Mouse (Mus musculus): ENCODE results near the gene Cenpp. TPM values are rescaled to one million over a fixed set of nuclear protein-coding genes. Genes with fewer than 3 reads are reported as not detected.

The Cenpp gene
- polyA plus RNA-seq, 2 experiments, result 9.9 to 33.0 TPM

DNA sequence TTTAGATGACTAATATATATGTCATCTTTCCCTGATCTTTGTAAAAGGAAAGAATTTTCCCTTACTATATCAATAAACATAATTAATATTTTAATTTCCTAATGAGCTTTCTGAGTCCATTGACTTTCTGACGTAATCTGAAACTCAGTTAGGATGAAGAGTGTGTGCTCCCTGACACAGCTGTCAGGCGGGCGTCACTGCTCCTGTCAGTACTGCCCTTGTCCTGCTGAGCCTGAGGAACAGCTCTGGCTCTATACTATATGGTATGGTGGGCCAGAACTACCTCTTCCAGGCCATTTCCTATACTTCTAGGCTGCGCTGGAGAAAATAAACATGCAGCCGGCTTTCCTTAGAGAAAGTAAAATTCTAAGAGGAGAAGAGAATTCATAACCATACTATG is 98.1 kb downstream of the Cenpp start:
- no peaks in the 10 kb centered on the region for H3K27me3 ChIP-seq (ENCODE audit: control insufficient read depth, insufficient read depth, low read length)
- no peaks in the 10 kb centered on the region for H3K36me3 ChIP-seq (replicated peaks; ENCODE audit: control insufficient read depth, insufficient read depth, low read depth)
- no peaks in the 10 kb centered on the region for H3K9me3 ChIP-seq (ENCODE audit: control insufficient read depth, low read length)
- DNase-seq (ENCODE audit: low read depth in 3 of 3, low spot score in 3 of 3) (no peak), ATAC-seq (ENCODE audit: insufficient read depth) (no peak)
- H3K9ac ChIP-seq (replicated peaks), result no peak overlapping the region
- 75% methylated on average over 5 of the region's 5 CpGs for WGBS (ENCODE audit: insufficient replicate concordance)
- no peaks in the 10 kb centered on the region for H3K4me1 ChIP-seq (replicated peaks; ENCODE audit: control insufficient read depth in 2 of 2, insufficient read depth in 2 of 2, low read length in 1 of 2)
- no peak overlapping the region for H3K4me3 ChIP-seq (ENCODE audit: insufficient read depth in 1 of 2, low read depth in 2 of 2, low read length in 2 of 2)
- TF ChIP-seq EP300 (IDR thresholded peaks at IDR 0.05; ENCODE audit: low read depth), result no peak
- TF ChIP-seq CTCF (IDR thresholded peaks at IDR 0.05; ENCODE audit: low read depth), result no peak
- no peak overlapping the region for H3K4me2 ChIP-seq (ENCODE audit: low read depth)
- no peak overlapping the region for H3K27ac ChIP-seq

DNA sequence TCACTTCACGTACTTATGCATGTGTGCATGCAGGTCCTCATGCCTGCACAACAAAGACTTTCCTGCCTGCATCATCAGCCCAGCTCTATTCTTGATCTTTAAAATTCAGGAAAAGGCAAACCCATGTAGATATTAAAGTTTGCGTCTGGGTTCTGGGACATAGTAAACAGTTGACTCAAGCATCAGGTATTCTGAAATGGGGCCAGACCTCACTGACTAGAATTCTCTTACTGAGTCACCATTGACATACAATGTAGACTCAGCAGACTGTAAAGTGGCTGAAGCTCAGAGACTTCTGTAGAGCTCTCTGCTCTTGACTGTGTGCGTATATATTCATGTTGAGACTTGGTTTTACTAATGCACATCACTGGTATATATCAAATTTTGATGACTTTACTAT is 103.0 kb downstream of the Cenpp start:
- Histone ChIP-seq H3K27ac (no peak overlapping the region), H3K4me1 (replicated peaks; ENCODE audit: control insufficient read depth in 2 of 2, insufficient read depth in 2 of 2, low read length in 1 of 2) (no peaks in the 10 kb centered on the region), H3K4me2 (ENCODE audit: low read depth) (no peak overlapping the region), H3K9me3 (ENCODE audit: control insufficient read depth, low read length) (no peaks in the 10 kb centered on the region), H3K27me3 (ENCODE audit: control insufficient read depth, insufficient read depth, low read length) (no peaks in the 10 kb centered on the region), H3K9ac (replicated peaks) (no peak overlapping the region), H3K4me3 (ENCODE audit: insufficient read depth in 1 of 2, low read depth in 2 of 2, low read length in 2 of 2) (no peak overlapping the region), H3K36me3 (replicated peaks; ENCODE audit: control insufficient read depth, insufficient read depth, low read depth) (no peaks in the 10 kb centered on the region)
- DNase-seq (ENCODE audit: low read depth in 3 of 3, low spot score in 3 of 3) (no peak), ATAC-seq (ENCODE audit: insufficient read depth) (no peak)
- no peak for TF ChIP-seq CTCF (IDR thresholded peaks at IDR 0.05; ENCODE audit: low read depth)
- no peak for TF ChIP-seq EP300 (IDR thresholded peaks at IDR 0.05; ENCODE audit: low read depth)
- WGBS (ENCODE audit: insufficient replicate concordance), result 84% methylated on average over 3 of the region's 3 CpGs

- TF ChIP-seq CTCF (IDR thresholded peaks at IDR 0.05; ENCODE audit: low read depth), result no peak
- no peak for TF ChIP-seq EP300 (IDR thresholded peaks at IDR 0.05; ENCODE audit: low read depth)
- H3K9ac ChIP-seq (replicated peaks), result no peak overlapping the region
- no peaks in the 10 kb centered on the region for H3K4me1 ChIP-seq (replicated peaks; ENCODE audit: control insufficient read depth in 2 of 2, insufficient read depth in 2 of 2, low read length in 1 of 2)
- no peaks in the 10 kb centered on the region for H3K27me3 ChIP-seq (ENCODE audit: control insufficient read depth, insufficient read depth, low read length)
- no peak overlapping the region for H3K4me3 ChIP-seq (ENCODE audit: insufficient read depth in 1 of 2, low read depth in 2 of 2, low read length in 2 of 2)
- H3K27ac ChIP-seq, result no peak overlapping the region
- ATAC-seq (ENCODE audit: insufficient read depth), result no peak
- H3K9me3 ChIP-seq (ENCODE audit: control insufficient read depth, low read length), result no peaks in the 10 kb centered on the region
- 29% methylated on average over 1 of the region's 1 CpGs for WGBS (ENCODE audit: insufficient replicate concordance)
- H3K4me2 ChIP-seq (ENCODE audit: low read depth), result no peak overlapping the region
- DNase-seq (ENCODE audit: low read depth in 3 of 3, low spot score in 3 of 3), result no peak
- no peaks in the 10 kb centered on the region for H3K36me3 ChIP-seq (replicated peaks; ENCODE audit: control insufficient read depth, insufficient read depth, low read depth)
Measured at GRCm38 (mm10) chr13:49547563-49548150, 104.9 kb downstream of the Cenpp start.

- no peaks in the 10 kb centered on the region for H3K27me3 ChIP-seq (ENCODE audit: control insufficient read depth, insufficient read depth, low read length)
- no peak overlapping the region for H3K27ac ChIP-seq
- DNase-seq (ENCODE audit: low read depth in 3 of 3, low spot score in 3 of 3) (no peak), ATAC-seq (ENCODE audit: insufficient read depth) (no peak)
- no peaks in the 10 kb centered on the region for H3K36me3 ChIP-seq (replicated peaks; ENCODE audit: control insufficient read depth, insufficient read depth, low read depth)
- H3K4me1 ChIP-seq (replicated peaks; ENCODE audit: control insufficient read depth in 2 of 2, insufficient read depth in 2 of 2, low read length in 1 of 2), result no peaks in the 10 kb centered on the region
- H3K4me3 ChIP-seq (ENCODE audit: insufficient read depth in 1 of 2, low read depth in 2 of 2, low read length in 2 of 2), result no peak overlapping the region
- no peak overlapping the region for H3K4me2 ChIP-seq (ENCODE audit: low read depth)
- TF ChIP-seq CTCF (IDR thresholded peaks at IDR 0.05; ENCODE audit: low read depth) (no peak), EP300 (IDR thresholded peaks at IDR 0.05; ENCODE audit: low read depth) (no peak)
- H3K9ac ChIP-seq (replicated peaks), result no peak overlapping the region
- 74% methylated on average over 1 of the region's 1 CpGs for WGBS (ENCODE audit: insufficient replicate concordance)
- no peaks in the 10 kb centered on the region for H3K9me3 ChIP-seq (ENCODE audit: control insufficient read depth, low read length)
Measured at GRCm38 (mm10) chr13:49546517-49546916, 106.1 kb downstream of the Cenpp start.

- no peaks in the 10 kb centered on the region for H3K4me1 ChIP-seq (replicated peaks; ENCODE audit: control insufficient read depth in 2 of 2, insufficient read depth in 2 of 2, low read length in 1 of 2)
- H3K9ac ChIP-seq (replicated peaks), result no peak overlapping the region
- ATAC-seq (ENCODE audit: insufficient read depth) (no peak), DNase-seq (ENCODE audit: low read depth in 3 of 3, low spot score in 3 of 3) (no peak)
- H3K9me3 ChIP-seq (ENCODE audit: control insufficient read depth, low read length), result no peaks in the 10 kb centered on the region
- no peaks in the 10 kb centered on the region for H3K36me3 ChIP-seq (replicated peaks; ENCODE audit: control insufficient read depth, insufficient read depth, low read depth)
- H3K27me3 ChIP-seq (ENCODE audit: control insufficient read depth, insufficient read depth, low read length), result no peaks in the 10 kb centered on the region
- TF ChIP-seq EP300 (IDR thresholded peaks at IDR 0.05; ENCODE audit: low read depth), result no peak
- no peak for TF ChIP-seq CTCF (IDR thresholded peaks at IDR 0.05; ENCODE audit: low read depth)
- H3K4me3 ChIP-seq (ENCODE audit: insufficient read depth in 1 of 2, low read depth in 2 of 2, low read length in 2 of 2), result no peak overlapping the region
- no peak overlapping the region for H3K27ac ChIP-seq
- H3K4me2 ChIP-seq (ENCODE audit: low read depth), result no peak overlapping the region
- 55% methylated on average over 3 of the region's 3 CpGs for WGBS (ENCODE audit: insufficient replicate concordance)
Measured at GRCm38 (mm10) chr13:49545646-49546045, 106.9 kb downstream of the Cenpp start.
